Mouse (Mus musculus) CH12.LX (cell line): ENCODE measurements around the gene Zfp423.

Experiments used
- BHLHE40 ChIP-seq: IDR thresholded peaks from 2 replicates; pipeline ENCODE4 v1.6.1; 2011; ENCODE audit warnings: mild to moderate bottlenecking, low read depth, low read length, improper control_type of control experiment
- CHD1 ChIP-seq: IDR thresholded peaks from 2 replicates; pipeline ENCODE4 v1.6.1; 2012; ENCODE audit warnings: low read depth, low read length, improper control_type of control experiment, inconsistent platforms
- CTCF ChIP-seq, 2 experiments: IDR thresholded peaks in 1 of 2; conservative IDR thresholded peaks in 1 of 2; 2 replicates each; pipeline ENCODE4 v1.5.1; 2011 to 2012; ENCODE audit warnings: low read depth in 2 of 2, low read length in 2 of 2, improper control_type of control experiment in 1 of 2, inconsistent platforms in 1 of 2, mild to moderate bottlenecking in 1 of 2, moderate library complexity in 1 of 2
- ELF1 ChIP-seq: IDR thresholded peaks from 2 replicates; pipeline ENCODE4 v1.6.1; 2014; ENCODE audit warnings: low read depth, mild to moderate bottlenecking, inconsistent platforms, low read length, improper control_type of control experiment
- EP300 ChIP-seq: IDR thresholded peaks from 2 replicates; pipeline ENCODE4 v1.6.1; 2011; ENCODE audit warnings: low read length, improper control_type of control experiment
- JUND ChIP-seq: conservative IDR thresholded peaks from 2 replicates; pipeline ENCODE4 v1.6.1; 2011; ENCODE audit warnings: low read depth, low read length, improper control_type of control experiment
- MAFK ChIP-seq: IDR thresholded peaks from 2 replicates; pipeline ENCODE4 v1.6.1; 2011; ENCODE audit warnings: low read length, improper control_type of control experiment; ENCODE audit not compliant: insufficient replicate concordance
- NRF1 ChIP-seq: IDR thresholded peaks from 2 replicates; pipeline ENCODE4 v1.6.1; 2014; ENCODE audit warnings: low read depth, mild to moderate bottlenecking, inconsistent platforms, low read length, improper control_type of control experiment, moderate library complexity
- POLR2A ChIP-seq: IDR thresholded peaks from 2 replicates; pipeline ENCODE4 v1.6.1; 2011; ENCODE audit warnings: low read depth, mild to moderate bottlenecking, improper control_type of control experiment, low read length
- RAD21 ChIP-seq: IDR thresholded peaks from 2 replicates; pipeline ENCODE4 v1.6.1; 2011; ENCODE audit warnings: low read depth, mild to moderate bottlenecking, low read length, improper control_type of control experiment, moderate library complexity
- SIN3A ChIP-seq: IDR thresholded peaks from 2 replicates; pipeline ENCODE4 v1.6.1; 2012; ENCODE audit warnings: low read length, improper control_type of control experiment, inconsistent platforms
- USF1 ChIP-seq: IDR thresholded peaks from 2 replicates; pipeline ENCODE4 v1.6.1; 2014; ENCODE audit warnings: low read depth, mild to moderate bottlenecking, inconsistent platforms, low read length, improper control_type of control experiment

DNA sequence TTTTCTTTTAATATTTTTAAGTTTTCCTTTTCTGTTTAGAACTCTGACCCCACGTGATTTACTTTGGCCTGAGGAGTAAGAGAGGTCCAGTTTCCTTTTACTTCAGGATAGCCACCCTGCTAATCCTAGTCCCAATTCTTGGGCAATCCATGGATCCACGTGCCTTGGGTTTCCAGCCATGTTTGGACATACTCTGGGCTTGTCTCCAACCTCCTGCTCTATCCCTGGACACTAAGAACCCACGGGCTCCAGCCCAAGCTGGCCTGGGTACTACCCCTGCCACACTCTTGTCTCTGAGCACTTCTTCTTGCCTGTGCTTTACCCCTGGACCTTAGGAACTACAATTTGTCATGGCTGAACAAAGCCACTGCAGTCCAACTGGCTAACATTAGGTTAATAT lies 107.5 kb downstream of the Zfp423 start:
- TF ChIP-seq CTCF (conservative IDR thresholded peaks at IDR 0.05 in 1 of 2, IDR thresholded peaks at IDR 0.05 in 1 of 2; ENCODE audit: low read depth in 2 of 2, low read length in 2 of 2) (no peak), BHLHE40 (no peak), JUND (no peak), POLR2A (no peak), MAFK (no peak), CHD1 (no peak), RAD21 (no peak), ELF1 (no peak), EP300 (no peak), USF1 (no peak), NRF1 (no peak), SIN3A (no peak)
